Mouse (Mus musculus): ENCODE data around the gene Pmf1.
"Not testable (repeated sequence)": the region's sequence is repeated elsewhere in the genome, so short reads cannot be mapped to it uniquely, and the experiment has no call there.

GRCm38 (mm10) chr3:88368511-88368910, 41.6 kb downstream of the Pmf1 start:
- TF ChIP-seq CTCF (conservative IDR thresholded peaks at IDR 0.05; ENCODE audit: low read length); NANOG (IDR thresholded peaks at IDR 0.05; ENCODE audit: borderline replicate concordance, low read length); POU5F1 (IDR thresholded peaks at IDR 0.05; ENCODE audit: borderline replicate concordance, low read length): not testable (repeated sequence)

All from E14TG2a.4 (cell line).